Mouse (Mus musculus): ENCODE measurements around the gene 2310009B15Rik. TPM values are rescaled to one million over a fixed set of nuclear protein-coding genes. Genes with fewer than 3 reads are reported as not detected.

Gene 2310009B15Rik
- polyA plus RNA-seq, 1 experiment: 46.9 TPM

- Histone ChIP-seq H3K79me2 (ENCODE audit: control insufficient read depth, insufficient read depth) (no peaks in the 10 kb centered on the region), H3K4me3 (ENCODE audit: insufficient read depth, poor library complexity, severe bottlenecking) (no peak overlapping the region), H3ac (ENCODE audit: control insufficient read depth, insufficient read length, low read depth) (no peak overlapping the region), H3K79me3 (ENCODE audit: low read depth) (no peaks in the 10 kb centered on the region), H3K36me3 (ENCODE audit: control insufficient read depth, insufficient read depth) (no peaks in the 10 kb centered on the region), H3K27me3 (ENCODE audit: control insufficient read depth, insufficient read depth, insufficient read length) (no peaks in the 10 kb centered on the region)
- TF ChIP-seq CEBPB (IDR thresholded peaks at IDR 0.05; ENCODE audit: low read depth): no peak
- TF ChIP-seq CTCF (IDR thresholded peaks at IDR 0.05; ENCODE audit: control insufficient read depth, insufficient read depth, insufficient read length): no peak
- no peak for TF ChIP-seq USF1 (IDR thresholded peaks at IDR 0.05; ENCODE audit: low read depth)
- TF ChIP-seq MYOD1 (IDR thresholded peaks at IDR 0.05; ENCODE audit: control insufficient read depth, insufficient read length, low read depth): no peak
- TF ChIP-seq MAX (IDR thresholded peaks at IDR 0.05): no peak
- no peak for TF ChIP-seq FOSL1 (IDR thresholded peaks at IDR 0.05; ENCODE audit: insufficient read depth, low read length, poor library complexity, severe bottlenecking)
- TF ChIP-seq MYOG (IDR thresholded peaks at IDR 0.05; ENCODE audit: control insufficient read depth, extremely low read depth, insufficient read length): no peak
Observed at GRCm38 (mm10) chr1:138822255-138822984, 34.2 kb downstream of the 2310009B15Rik start.

Other genes starting within 250 kb of the 2310009B15Rik start
- gene Nek7, start 236.7 kb downstream of the 2310009B15Rik start, polyA plus RNA-seq (2012; fragmentation: generic; extraction: Trizol): 12.0 TPM
- 0.54 TPM for gene Lhx9, start 8.3 kb downstream of the 2310009B15Rik start, polyA plus RNA-seq (2012; fragmentation: generic; extraction: Trizol)
- gene Dennd1b, start 106.6 kb upstream of the 2310009B15Rik start, polyA plus RNA-seq (2012; fragmentation: generic; extraction: Trizol): 0.81 TPM